Mouse (Mus musculus) frontal cortex, postnatal 36 days (tissue): ENCODE results near the gene Capn7.

Experiments used
- DNase-seq, 2 experiments: peaks; one replicate each; pipeline ENCODE4 v3.0.0; 2022; ENCODE audit warnings: low spot score in 2 of 2

Gene Capn7

DNA sequence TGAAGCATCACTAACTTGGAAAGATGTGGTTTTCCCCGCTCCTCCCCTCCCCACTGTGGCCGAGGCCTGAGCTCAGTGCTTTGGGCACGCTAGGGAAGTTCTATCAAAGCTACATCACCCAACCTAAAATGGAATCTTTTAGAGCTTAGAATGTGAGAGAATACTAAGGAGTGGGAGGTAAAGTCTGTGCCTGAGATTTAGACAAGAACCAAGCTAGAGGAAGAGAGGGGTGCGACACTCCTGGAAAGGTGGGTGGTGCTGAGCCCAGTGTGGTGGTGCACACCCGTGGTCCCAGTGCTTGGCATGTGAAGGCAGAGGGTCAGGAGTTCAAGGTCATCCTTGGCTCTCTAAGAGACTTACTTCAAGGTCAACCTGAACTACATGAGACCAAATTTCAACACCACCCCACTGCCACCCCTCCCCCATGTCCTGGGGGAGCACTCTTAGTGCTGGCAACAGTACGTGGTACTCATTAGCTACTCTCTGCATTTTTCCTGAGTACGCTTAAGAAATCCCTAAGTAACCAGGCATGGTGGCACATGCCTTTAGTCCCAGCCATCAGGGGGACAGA is 59.3 kb downstream of the Capn7 start:
- no peak for DNase-seq

DNA sequence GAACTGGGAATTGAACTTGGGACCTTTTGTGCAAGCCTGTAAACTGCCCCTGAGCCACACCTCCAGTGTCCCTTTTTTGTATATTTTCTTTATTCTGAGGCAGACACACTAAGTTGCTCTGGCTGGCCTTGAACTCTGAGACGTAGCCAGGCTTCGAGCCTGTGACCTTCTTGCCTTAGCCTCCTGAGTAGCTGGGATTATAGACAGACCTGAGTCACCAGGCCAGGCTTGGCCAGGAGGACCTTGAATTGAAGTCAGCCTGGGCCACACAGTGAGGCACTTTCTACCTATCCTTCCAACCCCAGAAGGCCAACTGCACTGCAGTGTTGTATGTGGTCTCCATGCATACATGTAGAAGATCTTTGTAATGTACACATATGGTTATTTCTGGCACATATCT is 60.0 kb downstream of the Capn7 start:
- DNase-seq: no peak

DNA sequence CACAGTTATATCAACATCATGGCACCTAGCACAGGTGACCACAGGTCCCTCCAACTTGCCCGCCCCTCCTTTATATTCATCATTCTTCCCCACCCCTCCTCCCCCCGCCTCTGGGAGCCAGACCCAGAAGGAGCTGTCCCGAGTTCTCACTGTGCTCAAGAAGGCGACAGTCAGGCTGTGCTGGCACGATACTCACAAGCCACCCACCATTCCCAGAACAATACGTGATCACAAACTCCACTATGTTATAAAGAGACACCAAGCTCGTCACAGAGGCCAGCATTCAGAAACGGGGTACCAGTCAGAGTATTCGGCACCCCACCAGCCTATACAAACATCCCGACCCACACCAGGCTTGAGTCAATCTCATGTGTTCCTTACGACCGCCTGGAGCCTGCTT is 60.9 kb downstream of the Capn7 start:
- no peak for DNase-seq

DNA sequence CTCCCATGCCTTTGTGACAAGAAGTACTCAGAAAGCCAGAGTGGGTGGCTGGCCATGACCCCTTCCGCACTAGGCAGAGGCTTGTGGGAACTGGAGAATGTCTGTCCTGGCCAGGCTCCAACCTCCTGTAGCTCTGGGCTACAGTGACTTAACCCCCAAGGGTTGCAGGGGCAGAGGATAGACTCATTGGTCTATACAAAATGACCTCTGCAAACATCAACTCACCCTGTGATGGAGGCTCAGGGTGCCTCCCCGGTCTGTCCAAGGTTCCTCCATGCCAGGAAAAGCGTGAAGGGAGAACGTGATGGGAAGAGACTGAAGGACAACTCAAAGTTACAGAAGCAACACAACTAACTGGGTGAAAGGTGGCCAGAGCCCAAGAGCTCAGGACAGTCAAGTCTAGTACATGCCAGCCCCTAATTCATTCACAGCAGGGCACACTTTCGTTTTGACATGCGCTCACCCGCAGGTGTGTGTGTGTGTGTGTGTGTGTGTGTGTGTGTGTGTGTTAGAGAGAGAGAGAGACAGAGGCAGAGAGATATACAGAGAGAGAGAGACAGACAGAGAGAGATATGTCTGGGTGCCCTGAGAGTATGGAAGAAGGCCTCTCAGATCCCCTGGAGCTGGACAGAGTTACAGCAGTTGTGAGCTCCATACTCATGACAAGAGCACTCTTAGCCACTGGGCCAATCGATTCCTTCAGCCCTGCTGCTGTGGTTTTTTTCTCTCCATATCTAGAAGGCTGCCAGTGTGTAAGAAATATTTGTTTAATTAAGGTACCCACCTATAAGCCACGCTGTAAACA is 61.6 kb downstream of the Capn7 start:
- no peak for DNase-seq

DNA sequence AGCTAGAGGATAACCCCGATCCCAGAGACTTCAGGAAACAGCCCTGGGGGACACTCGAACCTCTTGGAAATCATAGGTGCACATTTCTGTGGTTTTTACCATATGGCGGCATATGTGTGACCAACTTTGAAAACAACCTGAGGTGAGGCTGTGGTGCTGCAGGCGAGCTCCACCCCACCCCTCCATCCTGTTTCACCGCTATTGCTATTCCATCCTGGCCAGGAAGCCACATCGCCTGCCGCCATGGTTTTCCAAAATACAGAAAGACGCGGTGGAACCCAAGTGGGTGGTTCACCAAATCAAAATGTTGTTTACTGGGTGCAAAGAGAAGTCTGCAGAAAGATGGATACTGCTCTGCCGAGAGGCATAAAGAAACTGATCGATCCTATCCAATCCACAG is 62.4 kb downstream of the Capn7 start:
- DNase-seq: no peak

DNA sequence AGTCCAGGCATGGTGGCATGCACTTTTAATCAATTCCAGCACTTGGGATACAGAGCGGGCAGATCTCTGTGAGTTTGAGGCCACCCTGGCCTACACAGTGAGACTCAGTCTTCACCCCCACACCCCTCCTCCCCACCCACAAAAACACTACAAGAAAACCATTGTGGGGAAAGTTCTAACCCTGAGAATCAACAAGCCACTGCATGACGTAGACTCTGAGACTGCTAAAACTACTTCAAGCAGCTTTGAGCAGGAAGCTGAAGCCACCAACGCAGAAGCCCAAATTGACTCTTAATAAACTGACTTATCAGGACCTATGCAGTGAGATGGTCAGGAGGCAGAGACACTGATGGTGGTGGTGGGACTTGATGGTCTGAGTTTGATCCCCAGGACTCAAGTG is 62.8 kb downstream of the Capn7 start:
- DNase-seq: no peak

DNA sequence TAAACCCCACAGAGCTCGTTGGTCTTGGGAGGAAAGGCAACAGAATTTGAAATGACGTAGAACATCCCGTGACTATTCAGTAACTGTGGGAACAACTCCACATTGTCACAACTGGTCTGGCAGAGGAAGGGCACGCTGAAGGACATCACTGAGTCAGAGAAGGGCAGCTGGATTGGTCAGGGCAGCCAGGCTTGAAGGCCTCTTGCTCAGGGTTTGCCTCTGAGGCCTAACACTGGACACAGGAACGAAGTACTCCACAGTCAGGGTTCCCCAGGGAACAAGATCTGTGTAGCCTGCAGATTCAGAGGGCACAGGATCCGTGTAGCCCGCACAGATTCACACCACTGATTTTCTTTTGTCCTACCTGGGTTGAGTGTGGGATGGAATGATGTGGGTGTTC is 63.8 kb downstream of the Capn7 start:
- no peak for DNase-seq

DNA sequence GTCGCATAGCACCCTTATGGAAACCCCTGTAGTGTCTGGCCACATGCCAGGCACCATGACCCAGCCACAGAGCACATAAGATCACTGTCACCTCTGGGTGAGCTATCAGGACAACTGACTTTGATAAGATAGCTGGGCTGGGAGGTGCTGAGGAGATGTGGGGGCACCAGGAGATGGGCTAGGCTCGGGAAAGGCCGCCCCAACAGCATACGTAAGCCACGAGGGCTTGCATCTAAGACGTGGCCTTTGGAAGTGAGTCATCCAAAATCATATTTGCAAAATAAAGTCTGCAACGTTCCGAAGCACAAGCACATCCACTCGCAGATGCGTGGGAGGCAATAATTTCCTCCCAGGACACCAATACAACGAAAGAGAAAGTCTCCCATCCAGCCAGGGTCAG is 64.5 kb downstream of the Capn7 start:
- DNase-seq: no peak

DNA sequence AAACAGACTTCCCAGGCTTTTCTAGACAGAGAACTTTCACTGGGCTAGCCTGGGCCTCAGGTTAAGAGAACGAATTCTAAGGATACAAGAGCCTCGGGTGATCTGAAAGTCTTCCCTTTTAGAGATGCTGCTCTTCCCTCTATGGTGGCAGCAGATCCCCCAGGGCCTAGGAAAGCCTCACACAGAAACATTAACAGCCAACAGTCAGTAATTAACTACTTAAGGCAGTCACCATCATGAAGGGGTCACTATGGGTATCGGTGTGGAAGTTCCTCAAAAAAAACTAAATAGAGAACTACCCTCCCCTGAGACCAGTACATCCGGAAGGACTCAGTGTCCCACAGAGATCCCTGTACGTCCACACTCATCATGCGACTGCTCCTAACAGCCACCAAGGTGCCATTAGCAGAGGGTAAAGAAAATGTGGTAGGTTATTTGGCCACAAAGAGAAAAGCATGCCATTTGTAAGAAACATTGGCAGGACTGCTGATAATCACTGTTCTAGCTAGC is 65.5 kb downstream of the Capn7 start:
- DNase-seq: no peak

DNA sequence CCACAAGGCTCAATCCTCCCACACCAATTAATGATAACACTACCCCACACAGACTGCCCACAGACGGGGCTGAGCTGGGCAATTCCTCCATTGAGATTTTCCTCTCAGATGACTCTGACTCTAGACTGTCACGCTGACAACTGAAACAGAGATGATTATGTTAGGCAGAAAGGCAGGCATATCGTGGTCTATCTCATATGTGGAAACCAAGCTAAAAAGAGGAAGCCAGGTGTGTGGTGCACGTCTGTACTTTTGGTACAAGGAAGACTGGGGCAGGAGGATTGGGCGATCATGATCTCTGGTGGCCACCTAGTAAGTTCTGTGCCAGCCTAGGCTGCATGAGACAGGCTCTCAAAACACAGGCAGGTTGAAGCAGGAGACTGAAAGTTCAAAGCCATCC is 66.3 kb downstream of the Capn7 start:
- DNase-seq: no peak

DNA sequence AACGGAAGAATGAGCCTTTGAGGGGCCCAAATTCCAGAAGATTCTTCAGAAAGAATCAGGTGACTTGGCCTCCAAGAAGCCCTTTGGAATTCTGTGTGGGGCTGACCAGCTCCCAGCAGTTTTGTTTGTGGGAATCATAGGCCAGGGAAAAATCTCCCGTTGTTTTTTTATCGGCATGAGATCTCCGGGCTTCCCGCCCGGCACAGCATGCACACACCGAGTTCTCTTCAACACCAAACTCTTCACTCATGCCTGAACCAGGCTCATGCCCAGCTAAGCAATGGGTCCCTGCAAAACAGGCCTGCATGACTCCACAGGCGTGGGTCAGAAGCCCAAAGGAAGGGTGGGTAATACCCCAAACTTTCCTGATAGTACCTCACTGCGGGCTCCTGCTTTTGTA is 67.1 kb downstream of the Capn7 start:
- DNase-seq: no peak

DNA sequence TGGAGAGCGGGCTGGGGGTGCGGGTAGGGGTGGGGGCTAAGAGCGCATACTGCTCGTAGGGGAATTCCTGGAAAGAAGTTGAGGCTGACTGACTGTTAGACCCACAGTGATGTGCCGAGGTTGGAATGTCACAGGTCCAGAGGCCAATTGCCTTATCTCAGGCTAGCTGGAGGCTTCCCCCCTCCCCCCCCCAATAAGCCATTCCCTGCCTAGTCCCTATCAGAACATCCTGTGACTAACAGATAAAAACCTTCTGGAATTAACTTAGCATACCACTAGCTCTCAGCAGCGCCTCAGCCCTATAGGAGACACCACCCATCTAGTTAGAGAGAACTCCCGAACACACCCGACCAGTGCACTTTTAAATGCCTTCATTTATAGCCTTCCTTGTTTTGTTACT is 67.6 kb downstream of the Capn7 start:
- no peak for DNase-seq

DNA sequence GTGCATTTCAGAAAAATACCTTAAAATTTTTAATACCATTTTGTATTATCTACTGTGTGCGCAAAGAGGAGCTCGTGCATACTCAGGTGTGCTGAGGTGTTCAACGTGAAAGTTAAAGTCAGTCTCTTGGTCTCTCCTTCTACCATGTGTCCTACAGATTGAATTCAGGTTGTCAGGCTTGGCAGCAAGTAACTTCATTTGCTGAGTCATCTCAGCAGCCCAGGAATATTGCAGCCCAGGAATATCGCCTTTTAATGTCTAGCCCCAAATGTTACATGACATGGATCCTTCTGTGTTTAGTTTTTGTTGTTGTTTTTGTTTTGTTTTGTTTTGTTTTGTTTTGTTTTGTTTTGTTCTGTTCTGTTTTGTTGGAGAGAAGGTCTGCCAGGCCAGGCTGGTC is 68.2 kb downstream of the Capn7 start:
- DNase-seq: no peak

DNA sequence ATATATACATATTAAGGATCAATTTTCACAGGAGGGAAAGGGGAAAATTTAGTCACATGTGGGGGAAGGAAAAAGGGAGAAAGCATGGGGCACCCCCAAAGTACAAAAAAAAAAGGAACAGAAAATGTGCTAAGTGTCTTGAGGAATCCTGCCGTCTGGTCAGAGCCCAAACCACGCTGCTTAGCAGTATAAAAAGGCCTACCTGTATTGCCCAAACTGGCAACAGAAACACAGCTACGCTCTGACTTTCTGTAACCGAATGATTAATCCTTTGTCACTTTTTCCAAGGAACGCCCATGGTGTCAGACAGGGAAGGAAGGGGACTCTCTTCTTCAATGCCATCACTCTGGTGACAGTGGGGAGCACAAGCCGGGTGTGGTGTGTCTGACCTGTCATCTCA is 69.2 kb downstream of the Capn7 start:
- no peak for DNase-seq

DNA sequence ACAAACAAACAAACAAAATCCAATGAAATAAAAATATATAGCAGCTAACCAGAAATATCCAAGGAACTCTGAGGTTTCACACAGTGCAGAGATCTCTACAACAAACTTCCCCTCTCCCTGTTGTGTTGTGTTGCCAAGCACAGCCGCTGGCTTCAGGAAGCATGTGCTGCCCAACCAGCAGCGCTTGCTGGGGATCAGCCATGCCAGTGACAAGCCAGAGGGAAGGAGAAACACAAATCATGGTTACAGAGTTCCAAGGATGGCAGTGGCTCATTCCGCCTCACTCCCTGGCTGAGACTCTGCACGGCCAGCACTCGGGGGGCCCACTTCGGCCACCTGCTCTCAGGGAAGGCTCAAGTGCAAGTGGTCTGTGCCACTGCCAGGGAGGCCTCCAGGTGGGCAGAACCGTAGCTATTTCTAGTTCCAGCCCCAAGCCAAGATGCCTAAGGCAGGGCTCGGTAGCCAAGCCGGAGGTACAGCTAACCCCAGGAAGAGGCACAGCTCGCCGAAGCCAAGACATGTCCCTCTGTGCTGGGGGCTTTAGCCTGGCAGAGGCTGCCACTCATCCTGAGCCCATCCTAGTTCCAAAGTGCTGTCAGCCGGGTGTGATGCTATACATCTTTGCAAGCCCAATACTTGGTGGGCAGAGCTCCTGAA is 69.8 kb downstream of the Capn7 start:
- DNase-seq: no peak

DNA sequence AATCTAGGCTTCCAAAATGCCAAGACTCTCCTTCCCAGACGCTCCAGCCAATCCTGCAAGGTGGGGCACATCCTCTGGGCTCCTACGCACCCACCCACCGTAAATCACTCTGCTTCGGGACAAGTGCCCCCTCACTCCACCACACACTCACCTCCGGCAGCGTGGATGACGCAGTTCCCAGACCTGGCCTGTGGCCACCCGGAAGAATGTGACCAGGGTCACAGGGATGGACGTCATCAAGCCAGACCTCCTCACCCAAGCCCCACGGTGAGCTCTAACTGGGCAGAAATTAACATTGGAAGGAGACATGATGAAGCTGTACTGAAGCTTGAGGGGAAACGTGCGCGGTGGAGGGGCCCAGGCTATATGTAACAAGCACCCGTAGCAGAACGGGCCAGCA is 70.8 kb downstream of the Capn7 start:
- DNase-seq: no peak

DNA sequence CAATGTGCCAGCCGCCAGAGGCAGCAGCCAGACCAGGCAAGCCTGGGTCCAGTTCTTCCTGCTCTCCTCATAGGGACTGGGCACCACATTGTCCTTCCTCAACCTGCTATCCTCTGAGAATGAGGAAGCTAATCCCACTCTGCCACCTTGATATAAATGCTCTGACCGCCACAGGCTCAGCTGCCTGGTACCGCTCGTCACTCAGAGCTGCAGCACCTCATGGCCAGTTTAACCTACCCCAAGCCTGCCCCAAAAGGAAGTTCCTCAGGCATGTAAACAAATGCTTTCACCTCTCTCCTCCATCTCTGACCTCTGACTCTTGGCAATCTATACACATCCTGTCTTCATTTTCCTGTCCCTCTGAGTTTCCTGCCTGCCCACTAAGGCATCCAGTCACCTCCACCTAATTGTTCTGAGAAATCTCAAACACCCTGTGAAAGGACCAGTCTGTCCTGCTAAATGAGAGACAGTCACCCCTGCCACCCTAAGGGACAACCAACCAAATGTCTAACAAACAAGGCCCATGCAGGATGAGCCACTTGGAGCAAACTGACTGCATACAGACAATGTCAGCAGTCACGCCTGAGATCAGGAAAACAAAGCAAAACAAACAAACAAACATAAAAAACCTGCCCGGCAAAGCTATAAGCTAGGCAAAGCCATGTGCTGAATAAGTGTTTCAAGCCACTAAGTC is 71.6 kb downstream of the Capn7 start:
- no peak for DNase-seq

DNA sequence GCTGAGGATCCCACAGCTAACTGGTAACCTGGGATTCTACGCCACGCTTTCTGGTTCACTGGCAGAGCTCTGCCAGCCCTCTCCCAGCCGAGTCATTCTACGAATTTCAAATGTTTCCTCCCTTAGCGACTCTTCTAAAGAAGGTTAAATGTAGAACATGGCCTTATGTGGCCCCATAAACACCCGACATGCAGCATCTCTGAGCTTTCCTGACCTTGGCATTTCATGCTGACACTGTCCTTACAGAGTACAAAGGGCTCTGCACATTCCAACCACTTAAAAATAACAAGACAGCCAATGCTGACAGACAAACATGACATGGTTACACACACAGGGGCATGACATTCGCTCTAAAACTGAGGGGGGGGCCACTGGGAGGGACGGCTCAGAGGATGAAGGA is 72.2 kb downstream of the Capn7 start:
- no peak for DNase-seq

DNA sequence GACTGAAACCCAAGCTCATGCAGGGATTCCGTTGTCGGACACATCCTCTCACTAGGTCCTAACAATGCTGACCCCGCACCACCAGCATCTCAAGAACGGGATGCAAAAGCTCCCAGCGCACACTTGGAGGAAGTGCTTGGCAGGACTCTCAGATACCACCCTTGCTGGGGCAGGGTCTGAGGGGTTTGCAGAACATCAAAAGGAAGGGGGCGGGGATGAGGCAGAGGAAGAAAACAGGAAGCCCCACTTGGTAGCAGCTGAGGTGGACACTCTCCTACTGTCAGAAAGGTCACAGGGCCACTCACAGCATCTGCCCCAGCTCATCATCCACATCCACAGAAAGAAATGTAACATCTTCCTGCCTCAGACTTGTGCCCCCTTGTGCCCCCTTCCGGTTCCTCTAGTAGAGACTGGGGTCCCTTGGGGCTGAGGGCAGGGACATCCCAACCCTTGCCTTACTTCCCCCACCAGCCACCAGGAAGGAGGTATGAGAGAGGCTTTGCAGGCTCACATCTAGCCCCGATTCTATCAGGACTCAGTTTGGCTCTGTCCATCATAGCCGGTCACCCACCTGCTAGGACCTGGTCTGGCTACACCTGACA is 73.8 kb downstream of the Capn7 start:
- no peak for DNase-seq

DNA sequence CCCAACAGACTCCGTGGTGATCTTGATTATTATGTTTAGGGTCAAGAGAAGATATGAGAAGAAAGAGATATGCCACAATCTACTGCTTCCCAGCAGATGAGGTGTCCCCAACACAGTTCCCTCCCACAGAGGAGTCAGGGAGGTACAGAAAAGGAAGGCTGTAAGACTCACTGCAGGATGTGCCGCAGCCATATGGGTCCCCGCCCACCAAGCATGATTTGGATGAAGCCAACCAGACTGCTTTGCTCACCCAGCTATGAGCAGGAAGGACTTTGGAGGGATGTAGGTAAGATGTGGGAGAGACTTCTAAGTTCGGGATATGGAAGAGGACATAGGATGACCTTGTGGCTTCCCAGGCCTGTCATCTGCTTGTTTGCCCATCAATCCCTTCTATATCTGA is 74.3 kb downstream of the Capn7 start:
- peak; percentile 77 to 87 for DNase-seq

DNA sequence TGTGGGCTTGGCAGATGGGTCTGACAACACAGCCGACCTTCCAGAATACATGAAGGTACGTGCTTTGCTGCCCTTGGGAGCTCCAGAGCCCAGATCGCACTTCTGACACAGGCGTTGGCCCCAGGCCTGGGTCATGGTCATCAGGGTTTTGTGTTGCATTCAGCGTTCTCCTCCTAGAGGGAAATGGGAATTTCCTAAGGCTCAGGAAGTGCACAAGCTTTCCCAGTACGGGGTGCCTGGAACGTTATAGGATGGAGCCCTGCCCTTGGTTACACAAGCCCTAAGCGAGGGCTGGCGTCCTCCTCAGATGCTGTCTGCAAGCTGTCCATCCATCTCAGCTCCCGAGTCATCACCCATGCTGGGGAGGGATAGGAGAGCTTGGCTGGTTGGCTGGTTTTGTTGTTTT is 76.2 kb downstream of the Capn7 start:
- DNase-seq: no peak

DNA sequence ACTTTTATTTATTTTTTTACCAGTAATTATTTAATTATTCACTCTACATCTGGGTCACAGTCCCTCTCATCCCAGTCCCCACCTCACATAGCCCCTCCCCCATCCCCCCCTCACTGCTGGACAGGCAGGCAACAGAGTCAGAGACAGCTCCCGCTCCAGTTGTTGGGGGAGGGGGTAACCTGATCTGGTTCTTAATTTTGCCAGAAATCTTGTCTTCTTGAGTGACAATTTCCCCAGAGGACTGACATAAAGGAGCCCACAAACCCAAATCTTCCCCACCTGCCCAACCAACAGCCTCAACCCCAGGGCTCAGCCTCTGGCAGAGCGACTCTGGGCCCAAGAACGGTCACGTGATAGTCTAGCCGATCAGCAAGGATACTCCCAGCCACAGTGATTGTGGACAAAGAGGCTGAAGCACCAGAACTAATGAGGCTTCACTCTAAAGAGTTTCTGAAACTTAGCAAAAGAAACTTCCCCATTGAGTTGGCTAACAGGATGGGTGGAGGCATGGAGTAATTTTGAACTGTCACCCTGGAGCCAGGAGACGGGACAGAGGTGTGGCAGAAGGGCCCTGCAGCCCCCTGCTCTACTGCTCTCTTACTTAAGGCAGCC is 77.1 kb downstream of the Capn7 start:
- no peak for DNase-seq
